Mouse (Mus musculus) ovary, postnatal 36 days (tissue): ENCODE data around the gene Nfib.

ENCODE experiments used
- DNase-seq: peaks from one replicate; pipeline ENCODE4 v3.0.0; 2022; ENCODE audit warnings: low spot score, mixed read lengths

Gene Nfib

GRCm38 (mm10) chr4:82512743-82513425, 192.7 kb downstream of the Nfib start:
- DNase-seq, result peak; percentile 97

- no peak for DNase-seq
Observed at GRCm38 (mm10) chr4:82512335-82512734, 193.2 kb downstream of the Nfib start.

GRCm38 (mm10) chr4:82511524-82511923, 194.0 kb downstream of the Nfib start:
- no peak for DNase-seq

GRCm38 (mm10) chr4:82511001-82511513, 194.5 kb downstream of the Nfib start:
- DNase-seq, result no peak

- no peak for DNase-seq
Observed at GRCm38 (mm10) chr4:82509771-82510170, 195.8 kb downstream of the Nfib start.

GRCm38 (mm10) chr4:82509166-82509767, 196.3 kb downstream of the Nfib start:
- no peak for DNase-seq

- DNase-seq, result no peak
Observed at GRCm38 (mm10) chr4:82508281-82508687, 197.3 kb downstream of the Nfib start.

GRCm38 (mm10) chr4:82507541-82508280, 197.8 kb downstream of the Nfib start:
- DNase-seq, result peak; percentile 35

GRCm38 (mm10) chr4:82506731-82507331, 198.7 kb downstream of the Nfib start:
- DNase-seq, result no peak

- peak; percentile 91 for DNase-seq
Observed at GRCm38 (mm10) chr4:82506081-82506730, 199.3 kb downstream of the Nfib start.

GRCm38 (mm10) chr4:82505121-82506031, 200.2 kb downstream of the Nfib start:
- DNase-seq, result peak; percentile 60

GRCm38 (mm10) chr4:82504284-82505120, 201.0 kb downstream of the Nfib start:
- DNase-seq, result peak; percentile 32

GRCm38 (mm10) chr4:82504015-82504283, 201.6 kb downstream of the Nfib start:
- DNase-seq, result no peak

- DNase-seq, result no peak
Observed at GRCm38 (mm10) chr4:82503274-82504014, 202.1 kb downstream of the Nfib start.

GRCm38 (mm10) chr4:82502611-82503010, 202.9 kb downstream of the Nfib start:
- DNase-seq, result no peak

- DNase-seq, result no peak
Observed at GRCm38 (mm10) chr4:82502012-82502411, 203.5 kb downstream of the Nfib start.

- no peak for DNase-seq
Observed at GRCm38 (mm10) chr4:82500578-82501098, 204.9 kb downstream of the Nfib start.

GRCm38 (mm10) chr4:82499725-82500577, 205.6 kb downstream of the Nfib start:
- no peak for DNase-seq
